Mouse (Mus musculus): ENCODE results near the gene Tcf12.

DNA sequence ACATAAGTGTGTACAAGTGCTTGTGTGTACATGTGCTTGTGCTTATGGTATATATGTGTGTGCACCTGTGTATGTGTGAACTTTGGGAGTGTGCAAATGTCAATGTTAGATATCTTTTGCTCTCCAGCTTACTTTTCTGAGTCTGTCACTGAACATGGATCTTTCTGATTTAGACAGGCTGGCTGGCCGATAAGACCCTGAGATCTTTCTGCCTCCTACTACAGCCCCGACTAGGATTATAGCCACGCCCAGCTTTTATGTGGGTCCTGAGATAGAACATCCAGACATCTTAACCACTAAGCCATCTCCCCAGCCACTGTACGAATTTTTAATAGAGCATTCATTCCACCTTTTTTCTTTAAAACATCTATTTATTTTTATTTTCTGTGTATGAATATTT, 166.9 kb downstream of the Tcf12 start:
- TF ChIP-seq CTCF (IDR thresholded peaks at IDR 0.05; ENCODE audit: low read depth) (no peak), EP300 (IDR thresholded peaks at IDR 0.05; ENCODE audit: low read depth) (no peak)
